Mouse (Mus musculus) testis, adult 2 months (tissue): ENCODE data around the gene Xrcc4.

ENCODE experiments used
- CTCF ChIP-seq: fragments of 200-500 bp; IDR thresholded peaks from 2 replicates; pipeline ENCODE4 v1.5.1; 2012; ENCODE audit warnings: low read depth, mild to moderate bottlenecking, inconsistent platforms, low read length, moderate library complexity; ENCODE audit not compliant: control insufficient read depth, insufficient read depth, insufficient replicate concordance
- POLR2A ChIP-seq: fragments of 200-500 bp; IDR thresholded peaks from 2 replicates; pipeline ENCODE4 v1.6.1; 2012; ENCODE audit warnings: low read depth, mild to moderate bottlenecking, inconsistent platforms, low read length, moderate library complexity; ENCODE audit not compliant: control insufficient read depth

DNA sequence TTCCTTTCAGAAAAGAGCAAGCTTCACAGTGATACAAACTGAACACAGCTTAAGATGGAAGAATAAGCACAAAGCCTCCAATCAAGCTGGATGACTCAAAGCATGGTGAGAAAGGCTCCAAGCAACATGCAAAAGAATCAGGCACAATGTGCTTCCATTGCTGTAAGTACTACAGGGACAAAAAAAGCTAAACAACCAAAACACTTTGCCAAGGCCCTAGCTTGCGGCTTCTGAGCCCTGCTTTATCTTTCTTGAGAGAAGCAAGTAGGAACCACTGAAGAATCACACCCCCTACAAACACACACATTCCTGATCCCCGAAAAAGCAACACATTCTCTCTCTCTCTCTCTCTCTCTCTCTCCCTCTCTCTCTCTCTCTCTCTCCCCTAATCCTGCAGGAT is 56.9 kb downstream of the Xrcc4 start:
- TF ChIP-seq POLR2A (no peak), CTCF (no peak)
